Mouse (Mus musculus): Measurements from ENCODE around the gene Hist1h3b.

GRCm38 (mm10) chr13:23778339-23778738 is 26.3 kb downstream of the Hist1h3b start:
- no peak for TF ChIP-seq POLR2A (IDR thresholded peaks at IDR 0.05; ENCODE audit: low read depth, low read length)
- no peak for TF ChIP-seq CTCF (IDR thresholded peaks at IDR 0.05; ENCODE audit: borderline replicate concordance, insufficient read depth, low read length)

Data from embryonic fibroblast, embryonic 13.5 days (primary cell).